Mouse (Mus musculus) limb, embryonic 10.5 days (tissue): ENCODE results near the gene Cdyl. TPM values are rescaled to one million over a fixed set of nuclear protein-coding genes. Genes with fewer than 3 reads are reported as not detected.

Experiments used
- DNase-seq: peaks from one replicate; pipeline ENCODE4 v3.0.0-alpha.2; 2017; ENCODE audit warnings: low spot score
- H3K27ac ChIP-seq: fragments of 300-500 bp; sonication (generic); 2 replicates; pipeline ENCODE4 v1.5.1; 2016; ENCODE audit warnings: mild to moderate bottlenecking
- H3K27me3 ChIP-seq: fragments of 300-500 bp; sonication (generic); 2 replicates; pipeline ENCODE4 v1.6.1; 2016; ENCODE audit warnings: low read depth, mild to moderate bottlenecking; ENCODE audit not compliant: poor library complexity, severe bottlenecking
- H3K36me3 ChIP-seq: fragments of 300-500 bp; sonication (generic); 2 replicates; pipeline ENCODE4 v1.6.1; 2016; ENCODE audit warnings: mild to moderate bottlenecking, moderate library complexity
- H3K4me1 ChIP-seq: fragments of 300-500 bp; sonication (generic); 2 replicates; pipeline ENCODE4 v1.6.1; 2016
- H3K4me3 ChIP-seq: fragments of 300-500 bp; sonication (generic); 2 replicates; pipeline ENCODE4 v1.5.1; 2016; ENCODE audit warnings: mild to moderate bottlenecking, moderate library complexity
- H3K9me3 ChIP-seq: fragments of 300-500 bp; sonication (generic); replicated peaks from 2 replicates; pipeline ENCODE4 v1.6.1; 2016; ENCODE audit warnings: mild to moderate bottlenecking
- WGBS: fragments of 180-500 bp; shearing (Covaris S2); methylation state at CpG from one replicate; pipeline ENCODE4 v1.1.7; 2016; 5-methylcytosine and 5-hydroxymethylcytosine counted together
- polyA plus RNA-seq: library from polyadenylated mRNA; unstranded; fragments of >200 nt; fragmentation: Nextera tagmentation; extraction: Ambion mirVana; gene quantifications from 2 replicates; pipeline ENCODE4 v1.2.1, GENCODE M21; 2016

The Cdyl gene
- polyA plus RNA-seq, 1 experiment from 2014 or later: 14.3 TPM

DNA sequence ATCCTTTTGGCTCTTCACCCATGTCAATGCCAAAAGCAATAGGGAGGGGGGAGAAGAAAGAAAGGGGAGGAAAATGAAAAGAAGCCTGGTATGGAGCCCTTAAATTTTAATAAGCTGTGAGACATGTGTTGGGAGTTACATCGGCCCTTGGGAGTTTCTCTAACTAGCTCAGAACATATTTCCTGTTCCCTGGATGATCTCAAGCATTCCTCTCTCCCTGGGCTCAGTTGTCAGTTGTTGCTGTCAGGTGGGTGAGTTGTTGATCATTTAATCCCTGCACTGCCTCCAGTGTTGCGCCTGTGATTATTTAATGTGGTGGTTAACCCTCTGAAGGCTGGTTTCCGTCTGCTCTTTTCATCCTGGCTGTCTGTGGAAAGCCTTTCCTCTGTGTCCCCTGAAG is 185.7 kb downstream of the Cdyl start:
- 43% methylated on average over 3 of the region's 3 CpGs for WGBS
- Histone ChIP-seq H3K4me1 (peaks cover 19% of the 10 kb centered on the region), H3K27ac (no peak overlapping the region), H3K9me3 (no peaks in the 10 kb centered on the region), H3K36me3 (peaks cover 13% of the 10 kb centered on the region), H3K27me3 (no peaks in the 10 kb centered on the region), H3K4me3 (no peak overlapping the region)
- DNase-seq: no peak

DNA sequence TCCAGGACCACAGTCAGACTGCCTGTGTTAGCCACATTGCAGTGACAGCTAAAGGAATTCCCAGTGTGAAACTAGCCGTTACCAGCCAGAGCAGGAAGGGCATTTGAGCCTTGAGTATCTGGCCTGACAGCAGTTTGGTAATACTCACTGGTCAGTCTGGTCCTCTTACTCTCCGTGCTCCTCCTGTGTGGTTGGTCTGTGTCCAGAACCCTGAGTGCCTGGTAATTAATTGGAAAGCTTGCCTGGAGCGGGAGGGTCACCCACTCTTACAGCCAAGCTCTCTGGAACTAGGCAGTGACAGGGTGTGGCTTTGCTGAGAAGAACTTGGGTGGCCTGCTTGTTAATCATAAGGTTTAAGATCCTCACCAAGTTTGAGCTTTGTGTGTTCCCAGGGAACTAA is 189.1 kb downstream of the Cdyl start:
- Histone ChIP-seq H3K27ac (no peak overlapping the region), H3K9me3 (no peaks in the 10 kb centered on the region), H3K4me1 (peaks cover 24% of the 10 kb centered on the region), H3K36me3 (0 out of 2 replicates have a peak, but pooled peaks cover under 1% of the 10 kb centered on the region), H3K4me3 (no peak overlapping the region), H3K27me3 (no peaks in the 10 kb centered on the region)
- DNase-seq: no peak
- 72% methylated on average over 3 of the region's 3 CpGs for WGBS

DNA sequence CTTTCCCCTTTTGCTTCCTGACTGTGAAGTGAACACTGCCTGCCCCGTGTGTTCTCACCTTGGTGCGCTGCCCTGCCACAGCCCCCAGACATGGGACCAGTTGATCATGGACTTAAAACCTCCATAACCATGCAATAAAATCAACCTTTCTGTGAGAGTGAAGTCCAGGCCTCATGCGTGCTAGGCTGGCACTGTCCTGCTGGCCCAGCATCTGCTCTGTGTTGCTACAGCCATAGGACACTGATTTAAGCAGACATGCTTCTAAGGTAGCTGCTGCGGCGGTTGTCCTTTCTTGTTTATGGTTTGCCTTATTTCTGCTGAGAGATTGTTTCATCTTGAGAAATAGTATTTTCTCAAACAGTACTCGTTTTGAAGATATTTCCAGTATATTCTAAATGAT is 191.9 kb downstream of the Cdyl start:
- H3K27ac ChIP-seq: no peak overlapping the region
- 94% methylated on average over 6 of the region's 6 CpGs for WGBS
- peaks cover 8% of the 10 kb centered on the region for H3K4me1 ChIP-seq
- no peaks in the 10 kb centered on the region for H3K27me3 ChIP-seq
- H3K4me3 ChIP-seq: no peak overlapping the region
- no peaks in the 10 kb centered on the region for H3K9me3 ChIP-seq
- DNase-seq: no peak
- H3K36me3 ChIP-seq: peaks cover 3% of the 10 kb centered on the region; the same call in 1 of the 2 replicates

DNA sequence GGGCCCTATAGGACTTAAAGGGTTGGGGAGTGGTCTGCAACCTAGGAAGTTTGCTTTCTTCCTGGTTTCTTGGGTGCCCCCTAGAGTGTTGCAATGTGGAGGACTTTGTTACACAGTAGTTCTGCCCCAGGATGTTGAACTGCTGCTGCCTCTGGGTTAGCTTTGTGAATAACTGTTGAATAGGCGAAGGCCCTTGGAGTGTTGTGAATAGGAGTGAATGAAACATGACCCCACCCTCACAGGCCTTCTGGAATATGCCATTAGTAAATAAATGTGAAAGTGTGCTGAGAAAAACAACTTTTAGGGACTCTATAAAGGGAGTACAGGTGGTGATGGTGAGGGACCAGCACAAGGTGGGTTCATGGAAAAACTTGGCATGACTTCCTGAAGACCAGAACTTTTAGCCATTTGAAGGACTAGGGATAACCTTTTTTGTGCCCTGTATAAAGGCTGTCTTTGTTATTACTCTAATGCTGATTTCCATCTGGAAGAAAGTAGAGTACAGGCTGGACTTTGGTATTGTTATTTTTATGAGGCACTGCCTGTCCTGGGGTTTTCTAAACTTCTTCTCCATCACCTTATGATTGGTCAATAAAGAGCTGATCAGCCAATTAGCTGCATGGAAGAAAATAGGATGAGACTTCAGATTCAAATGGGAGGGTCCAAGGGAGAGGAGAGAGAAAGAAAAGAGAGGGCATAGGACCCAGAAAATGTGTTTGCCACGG is 193.4 kb downstream of the Cdyl start:
- 96% methylated on average over 2 of the region's 2 CpGs for WGBS
- Histone ChIP-seq H3K4me1 (peaks cover 7% of the 10 kb centered on the region), H3K27ac (no peak overlapping the region), H3K9me3 (no peaks in the 10 kb centered on the region), H3K36me3 (peaks cover 16% of the 10 kb centered on the region; the same call in 1 of the 2 replicates), H3K4me3 (no peak overlapping the region), H3K27me3 (no peaks in the 10 kb centered on the region)
- DNase-seq: no peak

DNA sequence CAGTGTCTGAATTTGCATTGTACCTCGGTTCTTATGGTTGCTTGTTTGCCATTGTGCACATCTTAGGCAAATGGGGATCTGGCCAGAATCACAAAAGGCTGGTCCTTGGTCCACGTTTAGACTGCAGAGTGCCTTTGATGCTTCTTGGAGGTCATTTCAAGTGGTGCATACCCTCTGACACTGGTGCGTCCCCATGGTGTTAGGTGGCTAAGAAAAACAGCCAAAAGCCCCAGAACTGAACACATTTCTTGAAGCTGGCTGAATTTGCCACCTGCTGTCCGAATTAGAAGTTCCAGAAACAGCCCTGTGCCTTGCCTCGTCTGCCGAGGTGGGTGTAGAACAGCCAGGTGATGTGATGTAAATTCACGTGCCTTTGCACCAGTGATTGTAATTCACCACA is 197.9 kb downstream of the Cdyl start:
- no peak for DNase-seq
- WGBS: 89% methylated on average over 7 of the region's 7 CpGs
- peaks cover 3% of the 10 kb centered on the region for H3K4me1 ChIP-seq
- no peak overlapping the region for H3K27ac ChIP-seq
- peaks cover 33% of the 10 kb centered on the region; the same call in 1 of the 2 replicates for H3K36me3 ChIP-seq
- H3K27me3 ChIP-seq: no peaks in the 10 kb centered on the region
- no peak overlapping the region for H3K4me3 ChIP-seq
- no peaks in the 10 kb centered on the region for H3K9me3 ChIP-seq

DNA sequence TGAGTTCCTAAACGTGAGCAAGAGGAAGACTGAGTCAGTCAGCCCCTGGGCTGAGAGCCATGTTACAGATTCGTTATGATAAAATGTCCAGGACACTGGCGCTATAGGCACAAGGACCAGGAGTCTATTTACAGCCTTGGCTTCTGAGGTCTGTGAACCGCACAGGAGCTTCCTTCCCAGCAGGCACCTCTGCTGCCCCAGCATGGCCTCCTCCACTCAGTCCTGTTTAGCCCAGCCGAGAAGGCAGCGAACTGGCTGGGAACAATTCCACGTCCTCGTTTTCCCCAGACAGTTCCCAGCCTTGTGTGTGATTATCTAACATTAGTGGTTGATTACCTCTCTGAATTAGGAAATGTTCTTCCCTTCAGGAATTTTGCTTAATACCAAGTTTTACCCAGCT is 201.3 kb downstream of the Cdyl start:
- H3K27me3 ChIP-seq: no peaks in the 10 kb centered on the region
- DNase-seq: no peak
- no peaks in the 10 kb centered on the region for H3K4me1 ChIP-seq
- no peak overlapping the region for H3K27ac ChIP-seq
- H3K36me3 ChIP-seq: peaks cover 64% of the 10 kb centered on the region
- no peaks in the 10 kb centered on the region for H3K9me3 ChIP-seq
- WGBS: 85% methylated on average over 8 of the region's 8 CpGs
- no peak overlapping the region for H3K4me3 ChIP-seq

DNA sequence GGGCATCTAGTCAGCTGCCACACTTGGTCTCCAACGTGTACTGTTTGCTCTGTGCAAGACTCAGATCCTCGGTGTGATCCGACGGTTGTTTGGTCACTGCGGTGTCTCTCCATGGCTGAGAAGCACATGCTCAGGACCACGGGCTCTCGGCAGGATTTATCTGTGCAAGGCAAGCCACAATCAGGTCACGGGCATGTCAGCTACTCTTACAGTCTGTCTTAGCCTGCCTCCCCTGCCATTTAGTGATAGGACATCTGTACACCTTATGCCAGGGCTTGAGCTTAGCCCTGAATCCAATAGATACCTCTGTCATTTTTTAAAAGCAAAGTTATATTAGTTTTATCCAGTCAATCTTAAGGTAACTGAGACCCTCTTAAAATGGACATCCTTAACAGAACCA is 211.0 kb downstream of the Cdyl start:
- 92% methylated on average over 8 of the region's 8 CpGs for WGBS
- Histone ChIP-seq H3K4me3 (no peak overlapping the region), H3K9me3 (no peaks in the 10 kb centered on the region), H3K4me1 (no peaks in the 10 kb centered on the region), H3K27me3 (no peaks in the 10 kb centered on the region), H3K27ac (no peak overlapping the region), H3K36me3 (peaks cover 42% of the 10 kb centered on the region)
- DNase-seq: no peak

DNA sequence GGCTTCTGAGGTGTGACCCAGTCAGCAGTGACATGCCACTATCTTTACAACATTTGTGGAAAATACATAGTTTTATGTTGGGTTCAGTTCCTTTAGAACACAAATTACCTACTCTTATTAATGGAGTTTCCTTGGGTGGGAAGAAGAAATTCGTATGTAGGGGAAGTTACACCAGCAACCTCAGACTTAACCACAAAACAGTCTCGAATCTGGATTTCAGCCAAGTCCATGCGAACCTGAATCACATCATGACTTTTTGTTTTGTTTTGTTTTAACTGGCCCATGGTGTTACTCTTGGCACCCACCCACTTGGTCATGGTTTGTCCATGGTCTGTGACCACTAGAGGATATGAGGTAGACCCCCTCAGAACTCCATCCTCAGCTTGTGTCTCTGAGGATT is 211.5 kb downstream of the Cdyl start:
- H3K4me3 ChIP-seq: no peak overlapping the region
- H3K27me3 ChIP-seq: no peaks in the 10 kb centered on the region
- H3K27ac ChIP-seq: no peak overlapping the region
- WGBS: 95% methylated on average over 3 of the region's 3 CpGs
- H3K9me3 ChIP-seq: no peaks in the 10 kb centered on the region
- no peak for DNase-seq
- peaks cover 38% of the 10 kb centered on the region for H3K36me3 ChIP-seq
- H3K4me1 ChIP-seq: no peaks in the 10 kb centered on the region

DNA sequence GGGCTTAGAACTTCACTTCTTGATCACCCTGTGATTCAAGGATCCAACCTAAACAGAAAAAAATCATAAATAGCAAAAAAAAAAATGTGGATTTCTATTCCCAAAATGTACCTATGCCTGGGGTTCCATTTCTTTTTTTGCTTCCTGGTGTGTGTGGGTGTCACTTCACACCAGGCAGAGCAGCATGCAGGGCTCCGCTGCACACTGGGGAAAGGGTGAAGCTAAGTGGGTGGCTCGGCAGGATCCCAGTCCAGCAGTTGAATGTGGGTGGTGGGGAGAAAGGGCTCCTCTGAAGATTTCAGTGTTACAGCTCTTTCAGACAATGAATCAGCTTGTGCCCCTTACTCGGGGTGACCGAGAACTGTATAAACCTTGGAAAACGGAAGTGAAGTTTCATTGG is 215.8 kb downstream of the Cdyl start:
- Histone ChIP-seq H3K27me3 (no peaks in the 10 kb centered on the region), H3K27ac (no peak overlapping the region), H3K36me3 (peaks cover 22% of the 10 kb centered on the region), H3K9me3 (no peaks in the 10 kb centered on the region), H3K4me1 (no peaks in the 10 kb centered on the region), H3K4me3 (no peak overlapping the region)
- 88% methylated on average over 5 of the region's 5 CpGs for WGBS
- DNase-seq: no peak

DNA sequence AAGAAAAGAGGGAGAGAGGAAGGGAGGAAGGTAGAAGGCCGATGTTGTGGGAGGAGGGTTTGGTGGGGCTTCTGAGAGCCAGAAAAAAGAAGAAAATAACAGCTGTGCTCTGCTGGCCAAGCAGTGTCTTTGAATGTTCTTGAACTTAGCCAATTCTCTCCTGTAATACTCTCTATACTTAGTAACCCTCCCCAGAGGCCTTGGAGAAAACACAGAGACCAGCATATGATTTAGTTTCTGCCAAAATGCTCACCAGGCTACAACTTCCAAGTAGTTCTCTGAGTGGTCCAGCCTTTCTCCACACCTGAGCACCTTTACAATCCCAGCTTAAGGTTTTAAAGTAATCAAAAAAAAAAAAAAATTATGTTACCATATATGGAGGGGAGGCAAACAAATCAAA is 218.6 kb downstream of the Cdyl start:
- peaks cover 7% of the 10 kb centered on the region for H3K36me3 ChIP-seq
- no peak overlapping the region for H3K4me3 ChIP-seq
- DNase-seq: no peak
- WGBS: 73% methylated on average over 1 of the region's 1 CpGs
- H3K4me1 ChIP-seq: 0 out of 2 replicates have a peak, but pooled peaks cover 4% of the 10 kb centered on the region
- no peaks in the 10 kb centered on the region for H3K27me3 ChIP-seq
- H3K9me3 ChIP-seq: no peaks in the 10 kb centered on the region
- H3K27ac ChIP-seq: no peak overlapping the region

DNA sequence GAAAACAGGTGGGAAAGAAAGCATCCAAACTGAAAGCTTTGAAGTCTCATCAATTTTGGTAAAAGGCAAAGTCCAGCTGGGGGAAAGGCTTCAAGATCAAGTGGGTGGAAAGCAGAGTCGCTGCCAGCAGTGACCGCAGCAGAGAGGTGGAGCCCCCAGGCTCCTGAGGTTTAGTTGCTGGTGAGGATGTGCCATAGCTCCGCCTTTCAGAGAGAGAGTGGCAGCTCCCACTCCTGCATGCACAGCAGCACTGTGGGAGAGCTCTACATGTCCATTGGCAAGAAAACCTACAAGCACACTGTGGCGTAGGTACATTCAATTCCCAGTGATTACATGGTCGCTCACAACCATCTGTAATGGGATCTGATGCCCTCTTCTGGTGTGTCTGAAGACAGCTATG is 219.4 kb downstream of the Cdyl start:
- DNase-seq: no peak
- WGBS: 52% methylated on average over 5 of the region's 5 CpGs
- H3K27ac ChIP-seq: no peak overlapping the region

DNA sequence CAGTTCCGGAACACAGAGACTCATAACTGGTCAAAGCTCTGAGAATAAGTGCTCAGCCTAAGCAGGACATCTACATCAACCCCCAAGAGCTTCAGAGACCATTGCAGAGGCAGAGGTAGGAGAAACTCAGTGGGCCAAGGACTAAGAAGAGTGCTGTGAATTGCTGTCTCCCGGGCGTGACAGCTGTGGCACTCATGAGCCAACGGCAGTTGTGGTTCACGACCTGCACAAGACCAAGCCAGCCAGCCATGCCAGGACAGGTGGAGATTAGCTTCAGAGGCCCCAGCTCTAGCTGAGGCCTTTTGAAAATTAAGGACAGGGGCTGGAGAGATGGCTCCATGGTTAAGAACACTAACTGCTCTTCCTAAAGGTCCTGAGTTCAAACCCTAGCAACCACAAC is 219.9 kb downstream of the Cdyl start:
- 87% methylated on average over 5 of the region's 5 CpGs for WGBS

More for the DNA sequence above, 219.4 kb downstream of the Cdyl start:
- H3K4me3 ChIP-seq: no peak overlapping the region
- no peaks in the 10 kb centered on the region for H3K9me3 ChIP-seq
- H3K4me1 ChIP-seq: 0 out of 2 replicates have a peak, but pooled peaks cover 4% of the 10 kb centered on the region
- H3K36me3 ChIP-seq: peaks cover 6% of the 10 kb centered on the region
- no peaks in the 10 kb centered on the region for H3K27me3 ChIP-seq

DNA sequence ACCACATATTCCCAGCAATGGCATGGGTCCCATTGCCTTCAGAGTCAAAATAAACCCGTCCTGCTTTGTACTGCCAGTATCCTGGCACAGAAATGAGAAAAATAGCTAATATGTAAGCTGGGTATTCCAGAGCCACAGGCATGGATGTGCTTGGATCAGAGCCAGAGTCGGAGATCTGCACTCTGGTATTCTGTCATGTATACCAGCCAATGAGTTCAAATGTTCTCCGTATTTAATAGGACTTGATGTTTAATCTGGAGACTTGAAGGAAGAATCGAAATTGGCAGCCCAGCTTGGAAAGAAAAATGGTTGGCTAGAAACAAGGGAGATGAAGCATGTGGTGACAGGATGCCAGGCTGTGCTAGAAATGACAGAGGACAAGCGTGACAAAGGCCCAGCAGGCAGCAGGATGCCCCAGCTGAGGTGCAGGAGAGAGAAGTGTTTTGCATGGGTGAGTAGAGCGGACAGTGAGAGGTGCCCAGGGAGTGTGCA is 221.0 kb downstream of the Cdyl start:
- Histone ChIP-seq H3K9me3 (no peaks in the 10 kb centered on the region), H3K4me3 (no peak overlapping the region), H3K27ac (no peak overlapping the region), H3K27me3 (no peaks in the 10 kb centered on the region), H3K4me1 (peaks cover 17% of the 10 kb centered on the region), H3K36me3 (no peaks in the 10 kb centered on the region)
- DNase-seq: no peak
- WGBS: 84% methylated on average over 6 of the region's 6 CpGs

More for the DNA sequence above, 219.9 kb downstream of the Cdyl start:
- Histone ChIP-seq H3K4me1 (peaks cover 8% of the 10 kb centered on the region), H3K9me3 (no peaks in the 10 kb centered on the region), H3K27me3 (no peaks in the 10 kb centered on the region), H3K36me3 (peaks cover 2% of the 10 kb centered on the region), H3K27ac (no peak overlapping the region), H3K4me3 (no peak overlapping the region)
- DNase-seq: no peak
